ENCODE assay signal across 11 mouse cellular contexts in the genomic region with DNA sequence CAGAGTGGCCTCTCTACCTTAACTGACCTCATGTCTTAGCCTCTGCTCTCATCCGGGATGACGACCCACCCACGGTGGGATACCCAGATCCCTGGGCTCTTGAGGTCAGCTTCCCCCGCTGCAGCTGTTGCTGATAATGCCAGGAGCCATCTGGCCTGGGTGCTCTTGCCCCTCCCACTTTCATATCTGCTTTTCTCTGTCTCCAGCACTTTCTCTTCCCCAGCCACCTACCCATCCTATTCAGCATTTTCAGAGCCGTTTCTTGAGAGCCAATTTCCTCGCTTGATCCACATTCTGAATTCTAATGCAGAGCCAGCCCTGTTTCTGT. TPM values are rescaled to one million over a fixed set of nuclear protein-coding genes. Genes with fewer than 3 reads are reported as not detected.
A peak's percentile ranks its signal among the peaks of the same experiment; 100 is the strongest.
DNase-seq lines count a peak whose midpoint lies in the region; ATAC-seq and TF ChIP-seq lines count a peak whose summit lies in the region.
"Had no signal": no experiment of that assay in that cellular context is flagged by ENCODE, and none has a peak within 500 bp of the region (broad histone marks: within the 10 kb centered on the region; RNA-seq: fewer than 3 reads in every experiment).

No protein-coding gene starts in this region.

- no peak overlapping the region for H3K27ac ChIP-seq in limb, embryonic 13.5 days
- H3K27ac ChIP-seq in limb, embryonic 10.5 days = no peak overlapping the region
- peak overlapping the region; percentile 51 for H3K27ac ChIP-seq in bone marrow macrophage, adult 2 months (ENCODE audit: insufficient read depth, low read depth, low read length)
- H3K27ac ChIP-seq in liver, embryonic 12.5 days = peak overlapping the region; percentile 86
- H3K27ac ChIP-seq: forebrain, embryonic 12.5 days; heart, embryonic 15.5 days had no signal

- no peak for ATAC-seq in limb, embryonic 13.5 days (ENCODE audit: low FRiP score, low read depth)
- ATAC-seq in liver, embryonic 12.5 days = peak; percentile 61
- ATAC-seq: intestine, embryonic 16.5 days had no signal

- H3K36me3 ChIP-seq in limb, embryonic 13.5 days = peaks cover 7% of the 10 kb centered on the region
- H3K36me3 ChIP-seq in limb, embryonic 10.5 days = peaks cover 10% of the 10 kb centered on the region
- peaks cover 11% of the 10 kb centered on the region for H3K36me3 ChIP-seq in liver, embryonic 12.5 days

- 0 out of 2 replicates have a peak overlapping the region, but pooled peaks have one; percentile 19 for H3K9ac ChIP-seq in limb, embryonic 13.5 days
- peak overlapping the region; percentile 53 for H3K9ac ChIP-seq in liver, embryonic 12.5 days
- H3K9ac ChIP-seq: forebrain, embryonic 12.5 days; heart, embryonic 15.5 days had no signal

- no peak for TF ChIP-seq POLR2A in bone marrow macrophage, adult 2 months (IDR thresholded peaks at IDR 0.05; ENCODE audit: borderline replicate concordance, low read depth, low read length)

- no peak for TF ChIP-seq CTCF in bone marrow macrophage, adult 2 months (IDR thresholded peaks at IDR 0.05; ENCODE audit: low read depth, low read length)

- no peak for DNase-seq in limb, embryonic 10.5 days (ENCODE audit: low spot score)
- DNase-seq in spleen, postnatal 14 days (ENCODE audit: low spot score in 2 of 2) = peak; percentile 33 to 42
- DNase-seq in adrenal gland, adult 2 months = no peak
- no peak for DNase-seq in left cerebral cortex, postnatal 10 days (ENCODE audit: extremely low spot score in 1 of 2, low spot score in 2 of 2)
- DNase-seq: adrenal gland, postnatal 25 days had no signal

- H3K27me3 ChIP-seq in limb, embryonic 13.5 days = no peaks in the 10 kb centered on the region
- H3K27me3 ChIP-seq in limb, embryonic 10.5 days (ENCODE audit: low read depth, poor library complexity, severe bottlenecking) = peaks cover 9% of the 10 kb centered on the region; the same call in 1 of the 2 replicates
- peaks cover 15% of the 10 kb centered on the region; the same call in 1 of the 2 replicates for H3K27me3 ChIP-seq in liver, embryonic 12.5 days (replicated peaks)

- no peak overlapping the region for H3K4me3 ChIP-seq in limb, embryonic 13.5 days
- H3K4me3 ChIP-seq in limb, embryonic 10.5 days = no peak overlapping the region
- no peak overlapping the region for H3K4me3 ChIP-seq in bone marrow macrophage, adult 2 months (ENCODE audit: insufficient read depth, low read length)
- H3K4me3 ChIP-seq in liver, embryonic 12.5 days = peak overlapping the region; percentile 10
- H3K4me3 ChIP-seq: forebrain, embryonic 12.5 days; heart, embryonic 15.5 days had no signal

- WGBS in limb, embryonic 13.5 days = 71% methylated on average over 6 of the region's 6 CpGs
- 76% methylated on average over 6 of the region's 6 CpGs for WGBS in limb, embryonic 10.5 days
- WGBS in liver, embryonic 12.5 days (ENCODE audit: insufficient replicate concordance) = 20% methylated on average over 6 of the region's 6 CpGs

- no peak overlapping the region for H3K4me2 ChIP-seq in limb, embryonic 13.5 days (replicated peaks)
- H3K4me2 ChIP-seq in liver, embryonic 12.5 days = peak overlapping the region; percentile 88
- H3K4me2 ChIP-seq: forebrain, embryonic 12.5 days; heart, embryonic 15.5 days had no signal

- intact Hi-C loops in left cerebral cortex, postnatal 10 days (cut with DNase I) = no loop called here

- H3K9me3 ChIP-seq in limb, embryonic 13.5 days = no peaks in the 10 kb centered on the region
- no peaks in the 10 kb centered on the region for H3K9me3 ChIP-seq in limb, embryonic 10.5 days (replicated peaks)
- H3K9me3 ChIP-seq in liver, embryonic 12.5 days (replicated peaks) = no peaks in the 10 kb centered on the region
- H3K9me3 ChIP-seq: forebrain, embryonic 12.5 days; heart, embryonic 15.5 days had no signal

- peaks cover 26% of the 10 kb centered on the region for H3K4me1 ChIP-seq in limb, embryonic 13.5 days
- peaks cover 27% of the 10 kb centered on the region for H3K4me1 ChIP-seq in limb, embryonic 10.5 days
- H3K4me1 ChIP-seq in bone marrow macrophage, adult 2 months (ENCODE audit: control insufficient read depth, insufficient read depth, low read length) = peaks cover 50% of the 10 kb centered on the region
- peaks cover 63% of the 10 kb centered on the region for H3K4me1 ChIP-seq in liver, embryonic 12.5 days

RNA-seq across cellular contexts. Expression of a gene that starts 2.8 kb away (rescaled TPM):
- 237 and 238 TPM in 2 replicates for polyA plus RNA-seq in limb, embryonic 13.5 days (2015; fragmentation: Nextera tagmentation; extraction: Ambion mirVana)
- polyA plus RNA-seq in limb, embryonic 10.5 days (2016; fragmentation: Nextera tagmentation; extraction: Ambion mirVana) = 287 and 339 TPM in 2 replicates
- polyA plus RNA-seq in bone marrow macrophage, adult 2 months (2012; ENCODE audit: insufficient read depth, insufficient read length, missing spikeins) = 141 and 148 TPM in 2 replicates
- 239 and 249 TPM in 2 replicates for polyA plus RNA-seq in liver, embryonic 12.5 days (2016; fragmentation: Nextera tagmentation; extraction: Ambion mirVana)
- total RNA-seq in adrenal gland, adult 2 months (2021) = 100 to 1,000 TPM; 538 to 652 TPM
- 1,033 and 1,131 TPM in 2 replicates for polyA plus RNA-seq in adrenal gland, adult 2 months (2012; rRNA removed)
- total RNA-seq in left cerebral cortex, postnatal 10 days (2021) = 100 to 1,000 TPM; 108 to 115 TPM

RNA-seq across cellular contexts. Expression of a gene that starts 24.9 kb away (rescaled TPM):
- polyA plus RNA-seq in limb, embryonic 13.5 days (2015; fragmentation: Nextera tagmentation; extraction: Ambion mirVana) = 6.2 and 6.9 TPM in 2 replicates
- 7.3 and 7.7 TPM in 2 replicates for polyA plus RNA-seq in limb, embryonic 10.5 days (2016; fragmentation: Nextera tagmentation; extraction: Ambion mirVana)
- 12.3 and 13.3 TPM in 2 replicates for polyA plus RNA-seq in bone marrow macrophage, adult 2 months (2012; ENCODE audit: insufficient read depth, insufficient read length, missing spikeins)
- polyA plus RNA-seq in liver, embryonic 12.5 days (2016; fragmentation: Nextera tagmentation; extraction: Ambion mirVana) = 1.3 and 1.7 TPM in 2 replicates
- 1 to 10 TPM; 2.4 to 2.9 TPM for total RNA-seq in adrenal gland, adult 2 months (2021)
- polyA plus RNA-seq in adrenal gland, adult 2 months (2012; rRNA removed) = 3.5 and 4.5 TPM in 2 replicates
- 10 to 100 TPM; 13.8 to 14.8 TPM for total RNA-seq in left cerebral cortex, postnatal 10 days (2021)

RNA-seq across cellular contexts. Expression of a gene that starts 39.0 kb away (rescaled TPM):
- 211 and 218 TPM in 2 replicates for polyA plus RNA-seq in limb, embryonic 13.5 days (2015; fragmentation: Nextera tagmentation; extraction: Ambion mirVana)
- polyA plus RNA-seq in limb, embryonic 10.5 days (2016; fragmentation: Nextera tagmentation; extraction: Ambion mirVana) = 260 and 285 TPM in 2 replicates
- polyA plus RNA-seq in bone marrow macrophage, adult 2 months (2012; ENCODE audit: insufficient read depth, insufficient read length, missing spikeins) = 82.5 and 87.7 TPM in 2 replicates
- polyA plus RNA-seq in liver, embryonic 12.5 days (2016; fragmentation: Nextera tagmentation; extraction: Ambion mirVana) = 257 and 271 TPM in 2 replicates
- 100 to 1,000 TPM; 149 to 195 TPM for total RNA-seq in adrenal gland, adult 2 months (2021)
- 190 and 196 TPM in 2 replicates for polyA plus RNA-seq in adrenal gland, adult 2 months (2012; rRNA removed)
- total RNA-seq in left cerebral cortex, postnatal 10 days (2021) = 100 to 1,000 TPM; 115 to 116 TPM

Comparison
In these comparisons a context has a peak if more than half of its experiments do, and no peak if none do; other contexts are left out.
1. H3K27ac ChIP-seq: peak in bone marrow macrophage, adult 2 months (single experiment) and liver, embryonic 12.5 days (single experiment); none in limb, embryonic 13.5 days (single experiment) and limb, embryonic 10.5 days (single experiment).
2. DNase-seq: peak in spleen, postnatal 14 days (2 of 2); none in limb, embryonic 10.5 days (single experiment), adrenal gland, adult 2 months (single experiment) and left cerebral cortex, postnatal 10 days (0 of 2).